Comparison of ENCODE assay signal across 5 mouse cellular contexts in the genomic region with DNA sequence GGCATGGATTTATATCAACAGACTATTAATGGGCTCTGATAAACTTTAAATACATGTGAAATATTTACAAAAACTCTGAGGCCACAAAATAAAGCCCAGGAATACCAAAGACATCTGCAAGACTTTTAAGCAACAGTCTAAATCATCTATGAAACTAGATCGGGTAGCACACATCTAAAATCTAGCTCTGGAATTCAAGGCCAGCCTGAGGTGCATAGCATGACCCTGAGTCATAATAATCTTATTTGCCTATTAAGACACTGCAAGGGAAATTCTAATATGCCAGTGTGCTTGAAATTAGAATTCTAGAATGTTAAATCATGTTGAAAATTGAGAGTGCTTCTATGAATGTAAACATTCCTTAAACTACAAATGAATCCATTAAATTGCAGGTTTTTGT.
"Had no signal": no experiment of that assay in that cellular context is flagged by ENCODE, and none has a peak within 500 bp of the region (broad histone marks: within the 10 kb centered on the region; RNA-seq: fewer than 3 reads in every experiment).

No protein-coding gene starts in this region.

- H3K4me2 ChIP-seq: lung, embryonic 15.5 days; midbrain, embryonic 12.5 days; neural tube, embryonic 12.5 days had no signal

- H3K9me3 ChIP-seq: lung, embryonic 15.5 days; midbrain, embryonic 10.5 days; midbrain, embryonic 12.5 days; neural tube, embryonic 12.5 days had no signal

- H3K27ac ChIP-seq: lung, embryonic 15.5 days; midbrain, embryonic 10.5 days; midbrain, embryonic 12.5 days; neural tube, embryonic 12.5 days had no signal

- H3K4me3 ChIP-seq: lung, embryonic 15.5 days; midbrain, embryonic 10.5 days; midbrain, embryonic 12.5 days; neural tube, embryonic 12.5 days had no signal

- H3K27me3 ChIP-seq: lung, embryonic 15.5 days; midbrain, embryonic 12.5 days; neural tube, embryonic 12.5 days had no signal

- H3K9ac ChIP-seq: liver, postnatal 0 days; lung, embryonic 15.5 days; midbrain, embryonic 12.5 days; neural tube, embryonic 12.5 days had no signal
